Mouse (Mus musculus): Measurements from ENCODE around the gene Usp7.

Gene Usp7

GRCm38 (mm10) chr16:8716300-8716699 lies 75.8 kb downstream of the Usp7 start:
- 51% methylated on average over 6 of the region's 6 CpGs for WGBS

GRCm38 (mm10) chr16:8715513-8716080 lies 76.5 kb downstream of the Usp7 start:
- WGBS: 57% methylated on average over 10 of the region's 10 CpGs

- 82% methylated on average over 5 of the region's 5 CpGs for WGBS
Observed at GRCm38 (mm10) chr16:8714851-8715250, 77.3 kb downstream of the Usp7 start.

- 48% methylated on average over 9 of the region's 9 CpGs for WGBS
Observed at GRCm38 (mm10) chr16:8711998-8712397, 80.1 kb downstream of the Usp7 start.

GRCm38 (mm10) chr16:8700586-8700985 lies 91.5 kb downstream of the Usp7 start:
- WGBS: 78% methylated on average over 3 of the region's 3 CpGs

GRCm38 (mm10) chr16:8699556-8699955 lies 92.6 kb downstream of the Usp7 start:
- WGBS: 64% methylated on average over 8 of the region's 8 CpGs

- 90% methylated on average over 7 of the region's 7 CpGs for WGBS
Observed at GRCm38 (mm10) chr16:8691206-8691605, 100.9 kb downstream of the Usp7 start.

GRCm38 (mm10) chr16:8689979-8690656 lies 102.0 kb downstream of the Usp7 start:
- WGBS: 55% methylated on average over 11 of the region's 11 CpGs

- 66% methylated on average over 11 of the region's 11 CpGs for WGBS
Observed at GRCm38 (mm10) chr16:8686871-8687535, 105.1 kb downstream of the Usp7 start.

GRCm38 (mm10) chr16:8686121-8686870 lies 105.8 kb downstream of the Usp7 start:
- 42% methylated on average over 7 of the region's 7 CpGs for WGBS

GRCm38 (mm10) chr16:8685087-8685486 lies 107.0 kb downstream of the Usp7 start:
- WGBS: 37% methylated on average over 4 of the region's 4 CpGs

- 74% methylated on average over 5 of the region's 5 CpGs for WGBS
Observed at GRCm38 (mm10) chr16:8680470-8680869, 111.6 kb downstream of the Usp7 start, which contains the start of gene Gm5767. Gene Gm5767 (plus strand): TSS chr16:8680770.

- 73% methylated on average over 3 of the region's 3 CpGs for WGBS
Observed at GRCm38 (mm10) chr16:8679780-8680179, 112.3 kb downstream of the Usp7 start.

- 75% methylated on average over 4 of the region's 4 CpGs for WGBS
Observed at GRCm38 (mm10) chr16:8678676-8679075, 113.4 kb downstream of the Usp7 start.

- WGBS: 47% methylated on average over 5 of the region's 5 CpGs
Observed at GRCm38 (mm10) chr16:8678035-8678434, 114.1 kb downstream of the Usp7 start.

- WGBS: 56% methylated on average over 4 of the region's 4 CpGs
Observed at GRCm38 (mm10) chr16:8676800-8677199, 115.3 kb downstream of the Usp7 start.

GRCm38 (mm10) chr16:8676228-8676627 lies 115.9 kb downstream of the Usp7 start:
- WGBS: 79% methylated on average over 2 of the region's 2 CpGs

- WGBS: 80% methylated on average over 8 of the region's 8 CpGs
Observed at GRCm38 (mm10) chr16:8675559-8675958, 116.5 kb downstream of the Usp7 start.

- 11% methylated on average over 8 of the region's 8 CpGs for WGBS
Observed at GRCm38 (mm10) chr16:8674165-8674564, 117.9 kb downstream of the Usp7 start.

GRCm38 (mm10) chr16:8673343-8673742 lies 118.8 kb downstream of the Usp7 start:
- 56% methylated on average over 6 of the region's 6 CpGs for WGBS

- 1% methylated on average over 18 of the region's 18 CpGs for WGBS
Observed at GRCm38 (mm10) chr16:8672350-8672687, 119.8 kb downstream of the Usp7 start.
